Mouse (Mus musculus) kidney, adult 2 months (tissue): ENCODE data around the gene Rora. TPM values are rescaled to one million over a fixed set of nuclear protein-coding genes. Genes with fewer than 3 reads are reported as not detected.

ENCODE experiments used
- DNase-seq: peaks from one replicate; pipeline ENCODE4 v3.0.0; 2021
- H3K27ac ChIP-seq: fragments of 200-500 bp; 2 replicates; pipeline ENCODE4 v1.5.1; 2012; ENCODE audit warnings: low read depth, low read length, control low read depth, inconsistent platforms; ENCODE audit not compliant: insufficient read depth
- H3K27me3 ChIP-seq: fragments of 200-500 bp; replicated peaks from 2 replicates; pipeline ENCODE4 v1.6.1; 2012; ENCODE audit warnings: mild to moderate bottlenecking, moderate library complexity, low read length, inconsistent platforms; ENCODE audit not compliant: control insufficient read depth, insufficient read depth
- H3K36me3 ChIP-seq: fragments of 200-500 bp; 2 replicates; pipeline ENCODE4 v1.6.1; 2012; ENCODE audit warnings: mild to moderate bottlenecking, moderate library complexity, low read length, inconsistent platforms; ENCODE audit not compliant: control insufficient read depth, insufficient read depth
- H3K4me1 ChIP-seq: fragments of 200-500 bp; 2 replicates; pipeline ENCODE4 v1.6.1; 2011; ENCODE audit warnings: low read length; ENCODE audit not compliant: control insufficient read depth, insufficient read depth
- H3K4me3 ChIP-seq: fragments of 200-500 bp; 2 replicates; pipeline ENCODE4 v1.5.1; 2011; ENCODE audit warnings: mild to moderate bottlenecking, low read depth, low read length, control low read depth; ENCODE audit not compliant: insufficient read depth
- CTCF ChIP-seq: fragments of 200-500 bp; conservative IDR thresholded peaks from 2 replicates; pipeline ENCODE4 v1.5.1; 2011; ENCODE audit warnings: low read depth, mild to moderate bottlenecking, control low read depth, low read length, moderate library complexity, mixed read lengths; ENCODE audit not compliant: insufficient read depth, insufficient read length
- POLR2A ChIP-seq: fragments of 200-500 bp; IDR thresholded peaks from one replicate; pipeline ENCODE4 v1.6.1; 2011; ENCODE audit warnings: low read depth, low read length, control low read depth
- WGBS: fragments of 180-500 bp; shearing (Covaris S2); methylation state at CpG from one replicate; pipeline ENCODE4 v1.1.7; 2018; 5-methylcytosine and 5-hydroxymethylcytosine counted together
- polyA plus RNA-seq: library from polyadenylated mRNA; depleted of rRNA; stranded (reverse); fragments of >200 nt; gene quantifications from 2 replicates; pipeline ENCODE4 v1.2.3, GENCODE M21; 2012

Rora gene
- polyA plus RNA-seq, 1 experiment: 15.5 TPM

- no peaks in the 10 kb centered on the region for H3K27me3 ChIP-seq
- DNase-seq: no peak
- no peaks in the 10 kb centered on the region for H3K36me3 ChIP-seq
- H3K27ac ChIP-seq: no peak overlapping the region
- WGBS: 88% methylated on average over 4 of the region's 4 CpGs
- H3K4me3 ChIP-seq: no peak overlapping the region
- no peak for TF ChIP-seq CTCF
- TF ChIP-seq POLR2A: no peak
- H3K4me1 ChIP-seq: no peaks in the 10 kb centered on the region
Measured at GRCm38 (mm10) chr9:68798221-68798620, 144.6 kb downstream of the Rora start.

DNA sequence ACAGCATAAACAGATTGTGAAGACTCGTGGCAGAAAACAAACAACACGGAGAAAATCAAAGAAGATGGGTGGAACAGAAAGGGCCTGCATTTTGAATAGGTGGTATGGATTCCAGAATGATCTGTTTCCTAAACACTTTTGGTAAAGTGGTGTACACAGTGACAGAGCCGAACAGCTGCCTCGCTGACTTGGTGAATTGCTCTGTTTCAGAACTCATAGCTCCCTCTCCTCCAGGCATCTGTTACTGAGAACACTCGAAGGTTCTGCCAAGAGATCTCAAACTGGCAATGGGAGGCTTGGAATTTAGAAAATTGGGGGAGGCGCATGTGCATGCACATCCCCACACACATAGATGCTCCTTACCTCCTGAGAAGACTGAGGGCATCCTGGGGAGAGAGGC lies 145.5 kb downstream of the Rora start:
- TF ChIP-seq CTCF (no peak), POLR2A (no peak)
- 93% methylated on average over 6 of the region's 6 CpGs for WGBS

GRCm38 (mm10) chr9:68804229-68804628 lies 150.6 kb downstream of the Rora start:
- DNase-seq: peak; percentile 8
- TF ChIP-seq POLR2A (no peak), CTCF (no peak)
- no peak overlapping the region for H3K27ac ChIP-seq

More for the DNA sequence above, 145.5 kb downstream of the Rora start:
- no peak for DNase-seq
- no peak overlapping the region for H3K4me3 ChIP-seq
- no peaks in the 10 kb centered on the region for H3K36me3 ChIP-seq
- H3K4me1 ChIP-seq: no peaks in the 10 kb centered on the region
- H3K27ac ChIP-seq: no peak overlapping the region
- H3K27me3 ChIP-seq: no peaks in the 10 kb centered on the region

GRCm38 (mm10) chr9:68805776-68806175 lies 152.2 kb downstream of the Rora start:
- no peak overlapping the region for H3K27ac ChIP-seq
- no peak for DNase-seq
- H3K36me3 ChIP-seq: no peaks in the 10 kb centered on the region
- H3K4me3 ChIP-seq: no peak overlapping the region
- TF ChIP-seq CTCF (no peak), POLR2A (no peak)
- H3K27me3 ChIP-seq: no peaks in the 10 kb centered on the region
- no peaks in the 10 kb centered on the region for H3K4me1 ChIP-seq
- WGBS: 65% methylated on average over 5 of the region's 5 CpGs

More at GRCm38 (mm10) chr9:68804229-68804628, 150.6 kb downstream of the Rora start:
- Histone ChIP-seq H3K4me3 (no peak overlapping the region), H3K36me3 (no peaks in the 10 kb centered on the region), H3K4me1 (no peaks in the 10 kb centered on the region), H3K27me3 (no peaks in the 10 kb centered on the region)
- 76% methylated on average over 6 of the region's 6 CpGs for WGBS

DNA sequence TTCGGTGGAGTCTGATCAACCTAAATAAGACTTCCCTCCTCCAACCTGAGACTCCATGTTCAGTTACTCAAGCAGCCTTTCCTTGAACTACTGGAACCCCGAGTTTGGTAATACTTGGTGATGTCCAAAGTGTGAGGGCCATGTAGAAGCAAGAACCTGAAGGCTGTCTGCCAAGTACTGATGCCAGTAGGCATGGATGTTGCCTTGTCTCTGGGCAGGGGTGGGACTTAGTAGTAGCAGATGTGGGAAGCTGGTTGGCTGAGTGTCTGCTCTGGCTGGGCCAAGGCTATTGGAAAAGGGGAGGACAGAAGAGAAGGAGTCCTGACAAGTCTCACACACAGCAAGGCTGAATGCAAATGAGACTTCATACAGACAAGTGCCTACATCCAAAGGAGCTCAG lies 154.1 kb downstream of the Rora start:
- no peak overlapping the region for H3K4me3 ChIP-seq
- no peaks in the 10 kb centered on the region for H3K36me3 ChIP-seq
- no peak overlapping the region for H3K27ac ChIP-seq
- no peaks in the 10 kb centered on the region for H3K4me1 ChIP-seq
- no peak for TF ChIP-seq CTCF
- TF ChIP-seq POLR2A: no peak
- 89% methylated on average over 2 of the region's 2 CpGs for WGBS
- no peaks in the 10 kb centered on the region for H3K27me3 ChIP-seq
- DNase-seq: no peak

DNA sequence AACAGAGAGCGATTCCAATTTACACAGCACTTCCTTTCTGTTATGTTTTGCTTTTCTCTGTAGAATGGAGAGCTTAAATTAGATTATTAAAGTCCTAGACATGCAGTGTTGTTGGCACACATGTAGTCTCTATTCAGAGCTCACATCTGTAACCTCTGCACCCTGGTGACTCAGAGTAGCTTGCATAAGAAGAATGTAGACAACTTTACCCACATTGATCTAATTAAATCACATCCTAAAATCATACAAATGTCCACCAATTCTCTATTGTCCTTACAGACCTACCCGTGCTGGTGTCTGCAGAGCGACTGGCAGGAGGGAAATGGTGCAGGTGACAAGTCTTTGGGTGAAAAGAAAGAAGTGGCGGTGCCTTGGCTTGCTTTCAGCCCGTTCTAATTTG lies 155.9 kb downstream of the Rora start:
- TF ChIP-seq POLR2A: no peak
- H3K4me3 ChIP-seq: no peak overlapping the region
- 80% methylated on average over 5 of the region's 5 CpGs for WGBS
- H3K27ac ChIP-seq: no peak overlapping the region
- H3K36me3 ChIP-seq: no peaks in the 10 kb centered on the region
- no peaks in the 10 kb centered on the region for H3K27me3 ChIP-seq
- H3K4me1 ChIP-seq: peaks cover 3% of the 10 kb centered on the region; the same call in 1 of the 2 replicates
- DNase-seq: no peak

- no peak overlapping the region for H3K27ac ChIP-seq
- no peaks in the 10 kb centered on the region for H3K36me3 ChIP-seq
- TF ChIP-seq CTCF (no peak), POLR2A (no peak)
- H3K4me1 ChIP-seq: peaks cover 3% of the 10 kb centered on the region; the same call in 1 of the 2 replicates
- DNase-seq: no peak
- no peaks in the 10 kb centered on the region for H3K27me3 ChIP-seq
- H3K4me3 ChIP-seq: no peak overlapping the region
- 98% methylated on average over 1 of the region's 1 CpGs for WGBS
Measured at GRCm38 (mm10) chr9:68814723-68815122, 161.1 kb downstream of the Rora start.

DNA sequence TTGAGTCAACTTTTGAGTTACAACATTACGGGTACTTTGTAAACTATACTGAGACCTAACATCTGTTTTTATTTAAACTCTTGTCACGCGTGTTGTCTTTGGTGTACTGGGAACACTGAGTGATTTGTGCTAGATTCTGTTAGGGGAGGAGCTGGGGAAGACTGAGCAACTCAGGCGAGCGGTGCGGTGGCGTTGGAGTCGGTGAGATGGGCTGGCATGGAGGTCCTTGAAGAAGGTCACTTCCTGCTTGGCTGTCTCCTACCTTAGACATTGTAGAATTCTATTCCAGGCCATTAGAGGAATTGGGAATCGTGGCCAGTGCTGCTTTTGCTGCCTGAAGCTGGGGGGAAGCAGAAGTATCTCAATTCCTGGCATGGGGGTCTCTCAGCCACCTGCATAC lies 162.3 kb downstream of the Rora start:
- TF ChIP-seq POLR2A (no peak), CTCF (no peak)
- no peak for DNase-seq
- H3K4me3 ChIP-seq: no peak overlapping the region
- H3K27ac ChIP-seq: no peak overlapping the region
- peaks cover 3% of the 10 kb centered on the region; the same call in 1 of the 2 replicates for H3K4me1 ChIP-seq
- no peaks in the 10 kb centered on the region for H3K36me3 ChIP-seq
- no peaks in the 10 kb centered on the region for H3K27me3 ChIP-seq
- 93% methylated on average over 9 of the region's 9 CpGs for WGBS
